Mouse (Mus musculus): ENCODE data around the gene 1190002N15Rik. TPM values are rescaled to one million over a fixed set of nuclear protein-coding genes. Genes with fewer than 3 reads are reported as not detected.

Gene 1190002N15Rik
- polyA plus RNA-seq (2017; shearing (Covaris generic)) = 14.8 TPM

GRCm38 (mm10) chr9:94537970-94538822 is at the start of gene 1190002N15Rik:
Gene 1190002N15Rik (minus strand): TSS chr9:94538081.

Other genes with a start within 250 kb of the 1190002N15Rik start
- gene Slc9a9, start 131.8 kb upstream of the 1190002N15Rik start, polyA plus RNA-seq (2017; shearing (Covaris generic)) = 33.6 TPM

All from naive thymus-derived CD4-positive, alpha-beta T cell, adult 5 months (primary cell).